Mouse (Mus musculus) midbrain, embryonic 14.5 days (tissue): ENCODE measurements at regions not wholly inside any gene's neighbourhood (a gene's known extent, or its start where the extent isn't known, plus 50 kb on each side); places are given as distances from the start of the nearest gene placed in this dataset.

Experiments
- ATAC-seq: fragments of 200-750 bp; cut with Nextera tagmentation; 2 replicates; pipeline ENCODE4 v1.8.0; 2017; ENCODE audit warnings: moderate number of reproducible peaks, moderate library complexity; ENCODE audit not compliant: low FRiP score, low TSS enrichment
- DNase-seq: peaks from one replicate; pipeline ENCODE4 v3.0.0-alpha.2; 2015
- H3K27ac ChIP-seq: fragments of 300-500 bp; sonication (generic); replicated peaks from 2 replicates; pipeline ENCODE4 v1.5.1; 2014; ENCODE audit warnings: mild to moderate bottlenecking, low read depth, low read length, moderate library complexity
- H3K27me3 ChIP-seq: fragments of 300-500 bp; sonication (generic); 2 replicates; pipeline ENCODE4 v1.6.1; 2014; ENCODE audit warnings: low read length, control low read depth, mixed read lengths; ENCODE audit not compliant: control insufficient read depth, insufficient read depth
- H3K36me3 ChIP-seq: fragments of 300-500 bp; sonication (generic); 2 replicates; pipeline ENCODE4 v1.6.1; 2014; ENCODE audit warnings: low read length, control low read depth; ENCODE audit not compliant: control insufficient read depth, insufficient read depth
- H3K4me1 ChIP-seq: fragments of 300-500 bp; sonication (generic); 2 replicates; pipeline ENCODE4 v1.6.1; 2014; ENCODE audit warnings: mild to moderate bottlenecking, antibody characterized with exemption, low read length, control low read depth; ENCODE audit not compliant: control insufficient read depth, insufficient read depth
- H3K4me2 ChIP-seq: fragments of 300-500 bp; sonication (generic); 2 replicates; pipeline ENCODE4 v1.6.1; 2014; ENCODE audit warnings: mild to moderate bottlenecking, low read length, moderate library complexity
- H3K4me3 ChIP-seq: fragments of 300-500 bp; sonication (generic); replicated peaks from 2 replicates; pipeline ENCODE4 v1.5.1; 2014; ENCODE audit warnings: low read depth, low read length
- H3K9ac ChIP-seq: fragments of 300-500 bp; sonication (generic); replicated peaks from 2 replicates; pipeline ENCODE4 v1.6.1; 2014; ENCODE audit warnings: mild to moderate bottlenecking, low read length, moderate library complexity
- H3K9me3 ChIP-seq: fragments of 300-500 bp; sonication (generic); 2 replicates; pipeline ENCODE4 v1.6.1; 2016; ENCODE audit warnings: low read length, control low read depth, mixed read lengths; ENCODE audit not compliant: control insufficient read depth
- WGBS: fragments of 180-500 bp; shearing (Covaris S2); extraction: QIAGEN DNeasy Blood & Tissue Kit; methylation state at CpG from one replicate; pipeline ENCODE4 v1.1.7; 2014; 5-methylcytosine and 5-hydroxymethylcytosine counted together

GRCm38 (mm10) chr8:12499658-12500057 lies 73.2 kb upstream of the Spaca7 start:
- H3K4me3 ChIP-seq, result no peak overlapping the region
- H3K4me2 ChIP-seq, result no peak overlapping the region
- DNase-seq, result no peak
- no peaks in the 10 kb centered on the region for H3K36me3 ChIP-seq
- WGBS, result 4% methylated on average over 5 of the region's 5 CpGs
- H3K27ac ChIP-seq, result no peak overlapping the region
- no peaks in the 10 kb centered on the region for H3K9me3 ChIP-seq
- ATAC-seq, result no peak
- no peak overlapping the region for H3K9ac ChIP-seq
- peaks cover 19% of the 10 kb centered on the region for H3K27me3 ChIP-seq
- peaks cover 25% of the 10 kb centered on the region for H3K4me1 ChIP-seq

DNA sequence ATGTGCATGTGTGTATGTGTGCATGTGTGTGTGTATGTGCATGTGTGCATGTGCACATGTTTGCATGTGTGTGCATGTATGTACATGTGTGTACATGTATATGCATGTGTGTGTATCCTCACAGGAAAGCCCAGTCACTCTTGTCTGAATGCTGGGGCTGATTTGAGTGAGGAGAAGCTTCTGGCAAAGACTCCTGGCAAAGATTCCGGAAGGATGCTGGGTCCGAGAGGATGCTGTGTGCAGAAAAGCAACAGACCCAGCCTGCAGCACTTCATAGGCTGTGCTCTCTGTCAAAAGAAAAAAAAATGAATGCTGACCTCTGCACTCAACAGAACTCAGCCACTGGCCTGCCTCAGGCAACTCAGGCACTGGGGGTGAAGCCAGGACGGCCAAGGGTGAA lies 72.5 kb upstream of the Spaca7 start:
- DNase-seq (no peak), ATAC-seq (no peak)
- WGBS, result 38% methylated on average over 3 of the region's 3 CpGs
- peaks cover 19% of the 10 kb centered on the region for H3K27me3 ChIP-seq
- H3K36me3 ChIP-seq, result no peaks in the 10 kb centered on the region
- H3K9ac ChIP-seq, result no peak overlapping the region
- H3K27ac ChIP-seq, result no peak overlapping the region
- H3K4me1 ChIP-seq, result peaks cover 27% of the 10 kb centered on the region
- H3K9me3 ChIP-seq, result no peaks in the 10 kb centered on the region
- no peak overlapping the region for H3K4me2 ChIP-seq
- no peak overlapping the region for H3K4me3 ChIP-seq

DNA sequence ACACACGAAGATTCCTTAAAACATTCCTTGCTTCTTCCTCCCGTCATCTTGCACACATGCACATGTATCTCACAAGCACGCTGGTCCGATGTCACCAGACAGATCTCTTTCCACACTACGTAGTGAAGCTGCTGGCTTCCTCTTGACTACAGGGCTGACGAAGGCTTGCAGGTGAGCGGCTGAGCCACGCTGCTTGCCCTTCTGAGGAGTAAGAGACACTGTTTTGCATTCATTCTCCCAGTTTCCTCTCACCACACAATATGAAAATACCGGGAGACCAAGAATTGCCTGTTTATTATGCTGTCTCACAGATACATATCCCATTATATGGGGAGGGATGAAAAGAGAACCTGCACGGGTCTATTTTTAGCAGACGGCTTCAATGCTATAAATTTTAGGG lies 71.0 kb upstream of the Spaca7 start:
- ATAC-seq (peak; percentile 22; the same call in 1 of the 2 replicates), DNase-seq (peak; percentile 59)
- Histone ChIP-seq H3K27ac (0 out of 2 replicates have a peak overlapping the region, but pooled peaks have one; percentile 37), H3K9ac (no peak overlapping the region; the same call in 1 of the 2 replicates), H3K4me2 (peak overlapping the region; percentile 60), H3K4me1 (peaks cover 26% of the 10 kb centered on the region), H3K27me3 (peaks cover 19% of the 10 kb centered on the region), H3K4me3 (peak overlapping the region; percentile 28), H3K9me3 (no peaks in the 10 kb centered on the region), H3K36me3 (no peaks in the 10 kb centered on the region)
- WGBS, result 3% methylated on average over 11 of the region's 11 CpGs

DNA sequence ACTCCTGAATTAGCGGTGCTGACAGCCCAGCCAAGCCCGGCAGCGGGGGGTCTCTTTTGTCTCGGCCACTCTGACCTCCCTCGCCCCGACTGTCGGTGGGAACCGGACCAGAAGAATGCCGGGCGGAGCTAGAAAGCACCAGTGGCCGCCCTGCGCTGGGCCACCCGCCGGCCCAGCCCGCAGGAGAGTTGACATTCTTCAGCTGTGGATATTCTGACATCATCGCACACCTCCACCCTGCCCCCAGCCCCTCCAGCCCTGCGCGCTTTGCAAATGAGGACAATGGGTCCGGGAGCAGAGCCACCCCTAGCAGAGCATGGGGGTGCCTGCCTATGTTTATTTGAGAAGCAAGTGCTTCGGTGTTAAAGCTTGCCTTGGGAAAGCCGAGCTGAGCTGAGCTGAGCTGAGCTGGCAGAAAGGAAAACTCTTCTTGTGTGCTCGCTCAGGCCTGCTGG lies 70.5 kb upstream of the Spaca7 start:
- DNase-seq (peak; percentile 67), ATAC-seq (peak; percentile 82)
- H3K9me3 ChIP-seq, result no peaks in the 10 kb centered on the region
- no peaks in the 10 kb centered on the region for H3K36me3 ChIP-seq
- H3K9ac ChIP-seq, result peak overlapping the region; percentile 43
- H3K27ac ChIP-seq, result peak overlapping the region; percentile 64; the same call in 1 of the 2 replicates
- peaks cover 17% of the 10 kb centered on the region for H3K27me3 ChIP-seq
- H3K4me1 ChIP-seq, result peaks cover 23% of the 10 kb centered on the region
- H3K4me2 ChIP-seq, result peak overlapping the region; percentile 60
- WGBS, result under 1% methylated on average over 22 of the region's 22 CpGs
- peak overlapping the region; percentile 28 for H3K4me3 ChIP-seq

GRCm38 (mm10) chr8:12502856-12503255 lies 70.0 kb upstream of the Spaca7 start:
- ATAC-seq (no peak), DNase-seq (no peak)
- H3K9ac ChIP-seq, result no peak overlapping the region
- 10% methylated on average over 6 of the region's 6 CpGs for WGBS
- H3K36me3 ChIP-seq, result no peaks in the 10 kb centered on the region
- H3K4me2 ChIP-seq, result peak overlapping the region; percentile 60
- H3K27ac ChIP-seq, result peak overlapping the region; percentile 64; the same call in 1 of the 2 replicates
- H3K27me3 ChIP-seq, result peaks cover 13% of the 10 kb centered on the region
- H3K4me3 ChIP-seq, result peak overlapping the region; percentile 28; the same call in 1 of the 2 replicates
- no peaks in the 10 kb centered on the region for H3K9me3 ChIP-seq
- peaks cover 19% of the 10 kb centered on the region for H3K4me1 ChIP-seq

GRCm38 (mm10) chr8:12503344-12503743 lies 69.5 kb upstream of the Spaca7 start:
- H3K9me3 ChIP-seq, result no peaks in the 10 kb centered on the region
- peaks cover 19% of the 10 kb centered on the region for H3K4me1 ChIP-seq
- H3K4me2 ChIP-seq, result peak overlapping the region; percentile 60; the same call in 1 of the 2 replicates
- H3K36me3 ChIP-seq, result no peaks in the 10 kb centered on the region
- ATAC-seq (no peak), DNase-seq (peak; percentile 71)
- H3K27me3 ChIP-seq, result peaks cover 13% of the 10 kb centered on the region
- 0 out of 2 replicates have a peak overlapping the region, but pooled peaks have one; percentile 64 for H3K27ac ChIP-seq
- 1% methylated on average over 14 of the region's 14 CpGs for WGBS
- H3K4me3 ChIP-seq, result no peak overlapping the region
- no peak overlapping the region for H3K9ac ChIP-seq

DNA sequence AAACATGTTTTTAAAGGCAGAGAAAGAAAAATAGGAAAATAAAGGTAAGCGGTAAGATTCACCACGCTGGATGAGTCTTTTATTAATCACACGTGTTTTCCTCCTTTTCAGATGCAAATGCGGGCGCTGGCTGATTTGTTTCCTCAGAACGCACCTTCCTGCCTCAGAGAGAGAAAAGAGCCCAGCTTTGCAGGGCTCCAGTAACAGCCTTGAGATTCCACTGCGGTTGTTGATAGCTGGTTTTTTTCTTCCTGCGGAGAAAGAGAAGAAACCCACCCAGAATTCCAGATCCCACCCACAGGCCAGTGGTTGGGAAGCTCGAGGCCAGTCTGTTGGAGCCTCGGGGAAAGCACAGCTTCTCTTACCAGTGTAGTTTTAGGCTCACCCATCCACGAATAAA lies 68.6 kb upstream of the Spaca7 start:
- Histone ChIP-seq H3K27ac (peak overlapping the region; percentile 52), H3K4me1 (peaks cover 19% of the 10 kb centered on the region), H3K27me3 (peaks cover 13% of the 10 kb centered on the region), H3K9ac (no peak overlapping the region), H3K4me3 (no peak overlapping the region), H3K9me3 (no peaks in the 10 kb centered on the region), H3K36me3 (no peaks in the 10 kb centered on the region), H3K4me2 (peak overlapping the region; percentile 30)
- peak; percentile 66 for DNase-seq
- WGBS, result under 1% methylated on average over 11 of the region's 11 CpGs
- no peak for ATAC-seq

DNA sequence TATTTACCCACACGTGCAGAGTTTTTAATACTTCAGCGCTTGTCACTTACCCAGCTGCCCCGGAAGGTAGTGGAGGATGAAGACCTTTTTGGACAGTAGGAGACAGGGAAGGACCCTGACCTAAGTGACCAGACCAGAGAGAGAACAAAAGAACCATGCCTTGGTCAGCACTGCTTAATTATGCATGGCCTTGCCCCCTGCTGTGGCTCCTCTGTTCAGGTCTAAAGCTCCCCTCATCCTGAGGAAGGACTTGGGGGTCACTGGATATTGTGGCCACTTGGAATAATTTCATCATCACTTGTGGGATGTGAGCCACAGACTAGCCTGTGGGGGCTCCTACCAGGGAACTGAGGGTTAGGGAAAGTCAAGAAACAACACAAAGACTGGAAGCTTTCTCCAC lies 68.1 kb upstream of the Spaca7 start:
- Histone ChIP-seq H3K36me3 (no peaks in the 10 kb centered on the region), H3K4me1 (peaks cover 19% of the 10 kb centered on the region), H3K27me3 (peaks cover 13% of the 10 kb centered on the region), H3K9me3 (no peaks in the 10 kb centered on the region), H3K9ac (no peak overlapping the region), H3K4me2 (no peak overlapping the region), H3K4me3 (no peak overlapping the region), H3K27ac (no peak overlapping the region)
- ATAC-seq (no peak), DNase-seq (no peak)
- WGBS, result 4% methylated on average over 3 of the region's 3 CpGs

DNA sequence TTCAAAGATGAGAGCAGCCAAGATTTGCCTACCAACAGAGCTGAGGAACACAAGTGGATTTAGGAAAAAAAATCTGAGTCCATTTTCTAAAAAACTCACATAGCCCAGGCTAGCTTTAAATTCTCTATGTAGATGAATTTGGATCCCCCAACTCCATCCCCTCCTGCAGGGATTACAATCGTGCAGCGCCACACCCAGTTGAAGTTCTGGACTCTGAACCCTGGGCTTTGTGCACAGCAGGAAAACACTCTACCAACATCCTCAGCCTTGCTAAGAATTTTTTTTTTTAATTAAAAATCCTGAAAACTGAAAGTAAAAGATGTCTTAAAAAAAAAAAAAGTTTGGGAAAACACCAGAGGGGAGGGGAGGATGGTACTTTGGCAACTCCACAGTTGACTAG lies 62.6 kb upstream of the Spaca7 start:
- H3K36me3 ChIP-seq, result no peaks in the 10 kb centered on the region
- no peak for ATAC-seq
- WGBS, result 53% methylated on average over 2 of the region's 2 CpGs
- no peaks in the 10 kb centered on the region for H3K9me3 ChIP-seq
- no peak for DNase-seq
- H3K4me3 ChIP-seq, result no peak overlapping the region
- no peak overlapping the region for H3K27ac ChIP-seq
- no peaks in the 10 kb centered on the region; the same call in 1 of the 2 replicates for H3K27me3 ChIP-seq
- H3K9ac ChIP-seq, result no peak overlapping the region
- H3K4me2 ChIP-seq, result no peak overlapping the region
- H3K4me1 ChIP-seq, result no peaks in the 10 kb centered on the region
